Mouse (Mus musculus): ENCODE data around the gene Fbxw8.

Gene Fbxw8

GRCm38 (mm10) chr5:118069315-118069714 lies 85.9 kb downstream of the Fbxw8 start:
- peak; percentile 81 for DNase-seq

GRCm38 (mm10) chr5:118067984-118068494 lies 87.2 kb downstream of the Fbxw8 start:
- DNase-seq: no peak

- DNase-seq: no peak
Observed at GRCm38 (mm10) chr5:118067572-118067971, 87.7 kb downstream of the Fbxw8 start.

GRCm38 (mm10) chr5:118066828-118067227 lies 88.4 kb downstream of the Fbxw8 start:
- peak; percentile 75 for DNase-seq

- peak; percentile 81 for DNase-seq
Observed at GRCm38 (mm10) chr5:118065516-118066255, 89.6 kb downstream of the Fbxw8 start.

- DNase-seq: no peak
Observed at GRCm38 (mm10) chr5:118064284-118064901, 90.9 kb downstream of the Fbxw8 start.

- no peak for DNase-seq
Observed at GRCm38 (mm10) chr5:118063181-118063621, 92.1 kb downstream of the Fbxw8 start.

GRCm38 (mm10) chr5:118061391-118061790 lies 93.9 kb downstream of the Fbxw8 start:
- DNase-seq: no peak

GRCm38 (mm10) chr5:118059646-118060045 lies 95.6 kb downstream of the Fbxw8 start:
- DNase-seq: no peak

- DNase-seq: no peak
Observed at GRCm38 (mm10) chr5:118058858-118059257, 96.4 kb downstream of the Fbxw8 start.

GRCm38 (mm10) chr5:118057508-118058111 lies 97.7 kb downstream of the Fbxw8 start:
- DNase-seq: peak; percentile 30

- no peak for DNase-seq
Observed at GRCm38 (mm10) chr5:118053205-118053604, 102.1 kb downstream of the Fbxw8 start.

- peak; percentile 80 for DNase-seq
Observed at GRCm38 (mm10) chr5:118051981-118052662, 103.1 kb downstream of the Fbxw8 start.

GRCm38 (mm10) chr5:118050743-118051142 lies 104.5 kb downstream of the Fbxw8 start:
- DNase-seq: no peak

GRCm38 (mm10) chr5:118048928-118049327 lies 106.3 kb downstream of the Fbxw8 start:
- no peak for DNase-seq

GRCm38 (mm10) chr5:118048412-118048811 lies 106.9 kb downstream of the Fbxw8 start:
- DNase-seq: no peak

GRCm38 (mm10) chr5:118047091-118047757 lies 108.0 kb downstream of the Fbxw8 start:
- peak; percentile 38 for DNase-seq

- DNase-seq: no peak
Observed at GRCm38 (mm10) chr5:118045385-118045784, 109.9 kb downstream of the Fbxw8 start.

GRCm38 (mm10) chr5:118044907-118045306 lies 110.4 kb downstream of the Fbxw8 start:
- no peak for DNase-seq

GRCm38 (mm10) chr5:118043761-118044160 lies 111.5 kb downstream of the Fbxw8 start:
- no peak for DNase-seq

- no peak for DNase-seq
Observed at GRCm38 (mm10) chr5:118042599-118042998, 112.7 kb downstream of the Fbxw8 start.

- DNase-seq: no peak
Observed at GRCm38 (mm10) chr5:118039241-118039668, 116.0 kb downstream of the Fbxw8 start.
